Mouse (Mus musculus) gastrocnemius, adult 2 months (tissue): ENCODE data around the gene Etv6. TPM values are rescaled to one million over a fixed set of nuclear protein-coding genes. Genes with fewer than 3 reads are reported as not detected.

ENCODE experiments used
- DNase-seq: peaks from one replicate; pipeline ENCODE4 v3.0.0; 2022
- H3K27ac ChIP-seq: fragments of 200-600 bp; 2 replicates; pipeline ENCODE4 v1.8.1; 2022; ENCODE audit warnings: mild to moderate bottlenecking
- H3K4me3 ChIP-seq: fragments of 200-600 bp; 2 replicates; pipeline ENCODE4 v1.8.1; 2022; ENCODE audit warnings: mild to moderate bottlenecking, moderate library complexity
- CTCF ChIP-seq: fragments of 200-600 bp; IDR thresholded peaks from 2 replicates; pipeline ENCODE4 v1.8.1; 2022; ENCODE audit warnings: antibody characterized with exemption, mild to moderate bottlenecking, moderate library complexity
- intact Hi-C: fragments of 180-260 bp; cut with DNase I; formaldehyde crosslinking; loops from one replicate; pipeline ENCODE4 v1.15.1; 2025
- total RNA-seq, 2 experiments: library from RNA; stranded (reverse); gene quantifications; 2 replicates each; pipeline ENCODE4 v1.2.3; 2021

The Etv6 gene
- total RNA-seq, 2 experiments from 2014 or later: 6.7 to 10.8 TPM

DNA sequence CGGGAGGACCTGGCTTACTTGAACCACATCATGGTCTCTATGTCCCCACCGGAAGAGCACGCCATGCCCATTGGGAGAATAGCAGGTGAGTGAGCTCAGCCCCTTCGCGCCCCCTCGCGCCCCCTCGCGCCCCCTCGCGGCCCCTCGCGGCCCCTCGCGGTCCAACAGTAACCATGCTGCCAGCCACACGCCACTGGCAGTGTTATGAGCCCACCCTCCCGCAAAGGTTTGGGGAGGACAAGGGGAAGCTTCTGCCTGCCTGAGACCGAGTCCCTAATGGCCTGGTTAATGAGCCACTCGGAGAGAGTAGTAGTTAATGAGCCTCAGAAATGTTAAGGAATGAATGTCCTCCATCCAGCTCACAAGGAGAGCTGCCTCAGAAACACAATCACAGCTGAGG, 213.2 kb downstream of the Etv6 start:
- DNase-seq: no peak
- no peak overlapping the region for H3K4me3 ChIP-seq
- intact Hi-C loops: loop anchor here (10.0 kb wide), 2 partner anchors 136 to 214 kb away; partner anchors contain the start of gene Etv6
- no peak for TF ChIP-seq CTCF
- H3K27ac ChIP-seq: no peak overlapping the region

- no peak overlapping the region for H3K27ac ChIP-seq
Measured at GRCm38 (mm10) chr6:134250764-134251163, 215.3 kb downstream of the Etv6 start.

DNA sequence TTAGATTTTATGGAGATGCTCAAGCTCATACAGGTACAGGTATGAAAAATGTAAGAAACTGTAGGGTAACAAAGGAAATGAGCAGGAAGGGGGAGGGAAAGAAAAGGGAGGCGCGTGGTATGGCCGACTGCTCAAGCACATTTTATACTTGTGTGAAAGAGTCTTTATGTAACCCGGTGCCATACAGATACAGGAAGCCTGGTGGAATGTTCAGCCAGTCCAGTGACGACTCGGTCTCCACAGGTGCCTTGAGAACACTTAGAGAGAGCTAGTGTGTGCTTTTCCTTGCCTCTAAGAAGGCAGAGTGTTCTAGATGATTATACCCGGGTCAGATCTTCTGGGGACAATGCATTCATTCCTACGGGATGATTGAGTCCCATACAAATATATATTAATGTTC, 215.9 kb downstream of the Etv6 start:
- H3K4me3 ChIP-seq: no peak overlapping the region

More at GRCm38 (mm10) chr6:134250764-134251163, 215.3 kb downstream of the Etv6 start:
- intact Hi-C loops: no loop called here
- no peak overlapping the region for H3K4me3 ChIP-seq
- no peak for DNase-seq
- TF ChIP-seq CTCF: no peak

DNA sequence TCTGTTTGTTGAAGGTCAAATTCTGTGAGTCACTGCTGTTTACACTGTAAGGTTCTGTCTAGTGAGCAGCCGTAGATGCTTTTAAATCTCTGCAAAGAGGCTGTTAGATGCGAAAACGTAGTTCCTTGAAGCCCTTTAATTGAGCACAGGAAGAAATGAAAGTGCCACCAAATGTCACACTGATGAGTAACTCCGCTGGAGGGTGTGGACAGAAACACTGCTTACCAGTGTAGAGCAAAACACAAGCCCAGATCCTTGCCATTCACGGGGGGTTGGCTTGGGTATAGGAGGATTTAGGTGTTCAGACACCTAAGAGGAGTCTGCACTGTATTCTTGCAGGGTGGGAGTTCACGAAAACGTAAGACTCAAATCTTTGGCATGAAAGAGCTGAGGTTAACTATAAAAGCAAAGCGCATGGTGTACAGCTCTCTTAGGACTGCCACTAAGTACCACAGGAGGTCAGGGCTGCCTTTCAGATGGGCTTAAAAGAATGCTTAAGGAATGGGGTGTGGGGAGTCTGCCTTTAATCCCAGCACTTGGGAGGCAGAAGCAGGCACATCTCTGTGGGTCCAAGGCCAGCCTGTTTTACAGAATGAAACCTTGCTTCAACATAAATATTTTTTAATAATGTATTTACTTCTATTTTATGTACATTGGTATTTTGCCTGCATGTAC, 216.7 kb downstream of the Etv6 start:
- no peak for TF ChIP-seq CTCF
- H3K4me3 ChIP-seq: no peak overlapping the region
- DNase-seq: no peak
- intact Hi-C loops: no loop called here
- no peak overlapping the region for H3K27ac ChIP-seq

More for the DNA sequence above, 215.9 kb downstream of the Etv6 start:
- H3K27ac ChIP-seq: no peak overlapping the region
- no peak for TF ChIP-seq CTCF
- DNase-seq: no peak
- intact Hi-C loops: no loop called here

- no peak overlapping the region for H3K4me3 ChIP-seq
- peak overlapping the region; percentile 28 for H3K27ac ChIP-seq
- intact Hi-C loops: no loop called here
- no peak for DNase-seq
- TF ChIP-seq CTCF: no peak
Measured at GRCm38 (mm10) chr6:134256369-134256768, 220.9 kb downstream of the Etv6 start.

DNA sequence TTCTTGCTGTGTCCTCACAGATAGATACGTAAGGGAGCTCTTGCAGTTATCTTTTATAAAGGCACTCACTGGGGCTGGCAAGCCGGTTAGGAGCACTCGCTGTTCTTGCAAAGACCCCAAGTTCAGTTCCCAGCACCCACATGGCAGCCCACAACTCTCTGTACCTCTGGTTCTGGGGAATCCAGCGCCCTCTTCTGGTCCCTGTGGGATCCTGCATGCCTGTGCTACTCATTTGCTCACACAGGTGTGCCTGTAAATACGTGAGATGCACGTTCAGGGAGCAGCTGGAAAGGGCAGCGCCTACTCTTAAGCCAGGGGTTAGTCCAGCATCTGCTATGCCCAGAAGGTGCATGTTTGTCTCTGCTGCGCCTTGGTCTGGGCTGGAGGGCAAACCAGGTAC, 224.4 kb downstream of the Etv6 start:
- TF ChIP-seq CTCF: no peak; the same call in 1 of the 2 replicates
- DNase-seq: no peak
- intact Hi-C loops: no loop called here
- Histone ChIP-seq H3K27ac (no peak overlapping the region), H3K4me3 (no peak overlapping the region)

GRCm38 (mm10) chr6:134261904-134262303, 226.4 kb downstream of the Etv6 start:
- H3K27ac ChIP-seq: peak overlapping the region; percentile 64
- no peak overlapping the region for H3K4me3 ChIP-seq
- TF ChIP-seq CTCF: no peak
- intact Hi-C loops: no loop called here
- DNase-seq: peak; percentile 31

DNA sequence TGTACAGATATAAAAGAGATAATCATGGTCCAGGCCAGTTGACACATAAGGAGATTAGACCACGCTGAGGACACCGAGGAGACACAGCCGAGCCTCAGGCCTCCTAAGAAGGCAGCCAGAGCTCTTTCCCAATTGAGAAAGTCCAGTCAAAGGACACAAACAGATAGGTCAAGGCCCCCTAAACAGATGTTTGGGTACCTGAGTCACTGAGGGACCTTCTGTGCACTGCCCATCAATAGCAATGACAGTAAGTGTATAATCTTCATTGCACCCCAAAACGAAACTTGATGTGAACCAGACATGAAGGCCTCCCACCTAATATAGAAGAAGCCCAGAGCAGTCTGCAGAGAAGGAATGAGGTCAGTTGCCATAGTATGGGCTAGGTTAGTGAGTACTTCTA, 226.9 kb downstream of the Etv6 start:
- intact Hi-C loops: no loop called here
- no peak for TF ChIP-seq CTCF
- peak overlapping the region; percentile 64 for H3K27ac ChIP-seq

DNA sequence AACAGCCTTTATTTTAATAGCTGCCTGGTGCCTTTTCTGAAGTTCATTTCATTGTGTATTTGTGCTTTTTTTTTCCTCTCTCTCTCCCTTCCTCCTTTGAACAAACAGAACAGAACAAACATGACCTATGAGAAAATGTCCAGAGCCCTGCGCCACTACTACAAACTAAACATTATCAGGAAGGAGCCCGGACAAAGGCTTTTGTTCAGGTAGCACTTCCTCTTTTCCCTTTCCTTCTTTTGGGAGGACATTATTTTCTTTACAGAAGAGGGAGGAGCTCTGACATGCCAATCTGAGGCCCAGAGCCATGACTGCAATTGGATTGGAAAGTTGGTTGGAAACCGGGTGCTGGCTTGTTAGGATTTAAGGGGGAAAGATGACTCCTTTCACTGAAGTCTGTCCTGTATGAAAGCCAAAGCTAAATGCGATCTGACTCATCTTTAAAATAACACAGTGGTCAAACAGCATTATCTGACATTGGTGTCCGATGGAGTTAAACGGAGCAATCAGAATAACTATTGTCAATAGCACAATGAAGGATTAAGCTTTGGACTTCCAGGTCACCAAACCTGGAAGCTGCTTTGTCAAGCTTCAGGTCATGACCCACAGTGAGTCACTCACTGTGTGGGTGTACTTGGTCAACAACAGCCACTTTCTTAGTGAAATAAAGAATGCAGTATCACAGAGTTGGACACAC, 227.6 kb downstream of the Etv6 start:
- Histone ChIP-seq H3K4me3 (no peak overlapping the region), H3K27ac (peak overlapping the region; percentile 64)
- intact Hi-C loops: no loop called here
- TF ChIP-seq CTCF: no peak
- no peak for DNase-seq

More for the DNA sequence above, 226.9 kb downstream of the Etv6 start:
- H3K4me3 ChIP-seq: no peak overlapping the region
- no peak for DNase-seq

DNA sequence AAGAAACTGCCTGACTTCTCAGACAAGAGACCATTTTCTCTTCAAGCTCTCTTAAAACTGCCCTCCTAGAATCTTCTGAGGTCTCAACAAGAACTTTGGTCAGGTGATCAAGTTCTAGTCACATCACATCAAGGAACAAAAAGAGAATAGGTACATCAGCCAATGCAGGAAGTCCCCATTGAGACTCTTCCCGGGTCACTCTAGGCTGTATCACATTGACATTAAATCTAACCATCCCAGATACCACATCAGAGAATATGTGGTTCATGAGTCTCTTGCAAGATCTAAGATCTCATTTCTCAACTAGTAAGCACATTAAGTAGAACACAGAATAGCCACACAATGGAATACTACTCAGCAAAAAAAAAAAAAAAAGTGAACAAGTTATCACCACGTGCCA, 238.4 kb downstream of the Etv6 start:
- intact Hi-C loops: no loop called here

DNA sequence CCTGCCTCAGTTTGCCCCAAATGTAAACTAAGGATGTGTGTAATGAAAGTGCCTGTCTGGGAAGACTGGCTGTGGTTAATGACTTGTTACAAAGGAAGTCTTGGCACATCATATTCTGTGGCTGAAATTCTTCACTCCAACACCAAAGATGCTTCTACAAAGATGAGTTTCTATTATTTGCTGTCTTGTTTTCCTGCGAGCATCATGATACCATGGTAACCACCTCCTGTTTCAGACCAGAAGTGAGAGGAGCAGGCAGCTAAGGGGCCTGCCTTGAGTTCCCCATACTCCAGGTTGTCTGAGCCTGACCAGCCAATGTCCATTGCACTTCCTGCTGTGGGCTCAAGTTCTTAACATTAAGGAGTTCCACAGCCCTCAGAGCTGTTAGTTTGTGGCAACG, 241.5 kb downstream of the Etv6 start:
- Histone ChIP-seq H3K4me3 (no peak overlapping the region), H3K27ac (no peak overlapping the region)
- intact Hi-C loops: no loop called here
- no peak for DNase-seq
- TF ChIP-seq CTCF: no peak

More for the DNA sequence above, 238.4 kb downstream of the Etv6 start:
- no peak overlapping the region for H3K4me3 ChIP-seq
- no peak for TF ChIP-seq CTCF
- no peak overlapping the region for H3K27ac ChIP-seq
- no peak for DNase-seq

- no peak for TF ChIP-seq CTCF
- no peak overlapping the region for H3K27ac ChIP-seq
- H3K4me3 ChIP-seq: no peak overlapping the region
- no peak for DNase-seq
- intact Hi-C loops: no loop called here
Measured at GRCm38 (mm10) chr6:134282095-134282494, 246.6 kb downstream of the Etv6 start.

DNA sequence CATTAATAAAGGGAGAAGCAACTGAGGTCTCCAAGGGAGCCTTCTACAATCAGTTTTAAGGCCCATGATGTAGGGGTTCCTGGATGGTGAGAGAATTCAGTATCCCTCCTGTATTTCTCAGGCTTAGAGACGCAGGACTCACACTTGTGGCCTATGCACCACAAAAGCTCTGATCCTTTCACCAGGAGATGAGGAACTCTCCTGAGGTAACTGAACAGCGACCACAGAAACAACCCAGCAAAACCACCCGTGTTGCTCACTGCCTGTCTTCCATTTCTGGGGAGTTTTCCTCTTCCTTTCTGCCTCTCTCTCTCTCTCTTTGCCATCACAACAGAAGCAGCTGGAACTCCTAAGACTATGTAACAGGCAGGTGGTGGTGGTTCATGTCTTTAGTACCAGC, 256.3 kb downstream of the Etv6 start:
- no peak for TF ChIP-seq CTCF
- Histone ChIP-seq H3K4me3 (no peak overlapping the region), H3K27ac (no peak overlapping the region)
- intact Hi-C loops: no loop called here
- DNase-seq: no peak

- DNase-seq: no peak
- intact Hi-C loops: no loop called here
- Histone ChIP-seq H3K27ac (no peak overlapping the region), H3K4me3 (no peak overlapping the region)
- TF ChIP-seq CTCF: no peak
Measured at GRCm38 (mm10) chr6:134292404-134292803, 256.9 kb downstream of the Etv6 start.
